Mouse (Mus musculus): ENCODE data around the gene Zfc3h1.
A peak's percentile ranks its signal among the peaks of the same experiment; 100 is the strongest.

DNA sequence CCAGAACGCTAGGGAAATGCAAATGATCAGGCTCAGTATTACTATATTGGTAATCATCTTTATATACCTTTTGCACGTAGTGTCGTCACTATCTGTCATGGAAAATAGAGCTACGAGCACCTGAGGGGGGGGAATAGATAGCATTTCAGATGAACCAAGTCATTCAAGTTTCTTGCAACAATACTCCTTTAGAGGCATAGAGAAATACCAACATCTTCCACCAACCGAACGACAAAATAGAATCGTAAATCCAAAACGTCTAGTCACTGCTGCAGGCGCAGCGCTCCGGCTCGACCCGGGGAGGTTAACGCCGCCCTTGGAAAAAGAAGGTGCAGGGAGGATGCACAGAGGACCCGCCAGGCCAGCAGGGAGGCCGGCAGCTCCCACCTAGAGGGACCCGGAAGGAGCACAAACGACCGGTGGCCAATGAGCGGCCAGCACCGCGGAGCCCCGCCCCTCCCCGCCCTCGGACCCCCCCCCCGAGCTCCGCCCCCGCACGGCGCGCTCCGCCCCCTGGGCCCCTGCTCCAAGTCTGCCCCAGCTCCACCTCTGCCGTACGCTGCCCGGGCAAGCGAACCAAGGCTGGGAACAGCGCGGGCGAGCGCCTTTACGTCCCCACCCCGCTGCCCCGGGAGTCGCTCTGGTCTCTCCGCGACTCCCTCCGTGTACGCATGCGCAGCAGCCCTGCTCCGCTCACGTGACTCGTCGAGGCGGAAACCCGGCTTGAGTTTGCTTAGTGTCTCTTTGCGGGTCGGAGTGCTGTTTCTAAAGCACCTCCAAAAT lies 22.7 kb upstream of the Zfc3h1 start, which contains the start of gene Tmem19:
- peak; percentile 20; the same call in 1 of the 2 replicates for TF ChIP-seq CTCF (IDR thresholded peaks at IDR 0.05)
- no peak for TF ChIP-seq EP300 (IDR thresholded peaks at IDR 0.05)

Measured in lung, postnatal 0 days (tissue).